Mouse (Mus musculus): ENCODE measurements around the gene U2af1. TPM values are rescaled to one million over a fixed set of nuclear protein-coding genes. Genes with fewer than 3 reads are reported as not detected.
A peak's percentile ranks its signal among the peaks of the same experiment; 100 is the strongest.

The U2af1 gene
- polyA plus RNA-seq, 1 experiment: 102 TPM

GRCm38 (mm10) chr17:31642913-31643312 is 15.8 kb downstream of the U2af1 start:
- Histone ChIP-seq H3K27ac (ENCODE audit: control insufficient read depth, insufficient read depth, low read length) (no peak overlapping the region), H3K4me1 (replicated peaks; ENCODE audit: control insufficient read depth, insufficient read depth, low read length) (no peaks in the 10 kb centered on the region; the same call in 1 of the 2 replicates), H3K4me3 (ENCODE audit: control insufficient read depth, insufficient read depth, low read length) (no peak overlapping the region), H3K36me3 (ENCODE audit: control insufficient read depth, insufficient read depth, low read length) (peaks cover 16% of the 10 kb centered on the region), H3K27me3 (ENCODE audit: control insufficient read depth, insufficient read depth, low read length) (no peaks in the 10 kb centered on the region)
- DNase-seq: no peak
- WGBS: 77% methylated on average over 4 of the region's 4 CpGs
- no peak for TF ChIP-seq POLR2A (IDR thresholded peaks at IDR 0.05; ENCODE audit: control insufficient read depth, extremely low read depth, insufficient read depth, low read length, poor library complexity)
- no peak for TF ChIP-seq CTCF (IDR thresholded peaks at IDR 0.05; ENCODE audit: borderline replicate concordance, control insufficient read depth, extremely low read depth, insufficient read depth, low read length, poor library complexity)

GRCm38 (mm10) chr17:31642331-31642730 is 16.4 kb downstream of the U2af1 start:
- peaks cover 10% of the 10 kb centered on the region for H3K36me3 ChIP-seq (ENCODE audit: control insufficient read depth, insufficient read depth, low read length)
- no peaks in the 10 kb centered on the region; the same call in 1 of the 2 replicates for H3K27me3 ChIP-seq (ENCODE audit: control insufficient read depth, insufficient read depth, low read length)
- 67% methylated on average over 8 of the region's 8 CpGs for WGBS

GRCm38 (mm10) chr17:31639651-31640050 is 19.0 kb downstream of the U2af1 start:
- Histone ChIP-seq H3K36me3 (ENCODE audit: control insufficient read depth, insufficient read depth, low read length) (no peaks in the 10 kb centered on the region), H3K4me3 (ENCODE audit: control insufficient read depth, insufficient read depth, low read length) (no peak overlapping the region), H3K27ac (ENCODE audit: control insufficient read depth, insufficient read depth, low read length) (no peak overlapping the region), H3K27me3 (ENCODE audit: control insufficient read depth, insufficient read depth, low read length) (peaks cover 9% of the 10 kb centered on the region; the same call in 1 of the 2 replicates), H3K4me1 (replicated peaks; ENCODE audit: control insufficient read depth, insufficient read depth, low read length) (peaks cover 13% of the 10 kb centered on the region)
- DNase-seq: no peak
- TF ChIP-seq POLR2A (IDR thresholded peaks at IDR 0.05; ENCODE audit: control insufficient read depth, extremely low read depth, insufficient read depth, low read length, poor library complexity) (no peak), CTCF (IDR thresholded peaks at IDR 0.05; ENCODE audit: borderline replicate concordance, control insufficient read depth, extremely low read depth, insufficient read depth, low read length, poor library complexity) (no peak)
- 77% methylated on average over 4 of the region's 4 CpGs for WGBS

More at GRCm38 (mm10) chr17:31642331-31642730, 16.4 kb downstream of the U2af1 start:
- no peak for TF ChIP-seq POLR2A (IDR thresholded peaks at IDR 0.05; ENCODE audit: control insufficient read depth, extremely low read depth, insufficient read depth, low read length, poor library complexity)
- TF ChIP-seq CTCF (IDR thresholded peaks at IDR 0.05; ENCODE audit: borderline replicate concordance, control insufficient read depth, extremely low read depth, insufficient read depth, low read length, poor library complexity): no peak
- no peak overlapping the region for H3K4me3 ChIP-seq (ENCODE audit: control insufficient read depth, insufficient read depth, low read length)
- H3K4me1 ChIP-seq (replicated peaks; ENCODE audit: control insufficient read depth, insufficient read depth, low read length): peaks cover 2% of the 10 kb centered on the region
- H3K27ac ChIP-seq (ENCODE audit: control insufficient read depth, insufficient read depth, low read length): no peak overlapping the region
- no peak for DNase-seq

- no peak overlapping the region for H3K4me3 ChIP-seq (ENCODE audit: control insufficient read depth, insufficient read depth, low read length)
- peaks cover 13% of the 10 kb centered on the region for H3K4me1 ChIP-seq (replicated peaks; ENCODE audit: control insufficient read depth, insufficient read depth, low read length)
- TF ChIP-seq POLR2A (IDR thresholded peaks at IDR 0.05; ENCODE audit: control insufficient read depth, extremely low read depth, insufficient read depth, low read length, poor library complexity) (no peak), CTCF (IDR thresholded peaks at IDR 0.05; ENCODE audit: borderline replicate concordance, control insufficient read depth, extremely low read depth, insufficient read depth, low read length, poor library complexity) (no peak)
- H3K36me3 ChIP-seq (ENCODE audit: control insufficient read depth, insufficient read depth, low read length): no peaks in the 10 kb centered on the region
- no peak overlapping the region for H3K27ac ChIP-seq (ENCODE audit: control insufficient read depth, insufficient read depth, low read length)
- peaks cover 9% of the 10 kb centered on the region; the same call in 1 of the 2 replicates for H3K27me3 ChIP-seq (ENCODE audit: control insufficient read depth, insufficient read depth, low read length)
- DNase-seq: no peak
- WGBS: 78% methylated on average over 9 of the region's 9 CpGs
Measured at GRCm38 (mm10) chr17:31637866-31638570, 20.7 kb downstream of the U2af1 start.

- Histone ChIP-seq H3K4me1 (replicated peaks; ENCODE audit: control insufficient read depth, insufficient read depth, low read length) (peaks cover 13% of the 10 kb centered on the region), H3K36me3 (ENCODE audit: control insufficient read depth, insufficient read depth, low read length) (no peaks in the 10 kb centered on the region), H3K27ac (ENCODE audit: control insufficient read depth, insufficient read depth, low read length) (no peak within 1 kb of the TSS), H3K27me3 (ENCODE audit: control insufficient read depth, insufficient read depth, low read length) (peaks cover 9% of the 10 kb centered on the region; the same call in 1 of the 2 replicates), H3K4me3 (ENCODE audit: control insufficient read depth, insufficient read depth, low read length) (peak within 1 kb of the TSS; percentile 53)
- TF ChIP-seq POLR2A (IDR thresholded peaks at IDR 0.05; ENCODE audit: control insufficient read depth, extremely low read depth, insufficient read depth, low read length, poor library complexity) (no peak), CTCF (IDR thresholded peaks at IDR 0.05; ENCODE audit: borderline replicate concordance, control insufficient read depth, extremely low read depth, insufficient read depth, low read length, poor library complexity) (no peak)
- peak; percentile 37 for DNase-seq
- WGBS: 8% methylated on average over 60 of the region's 61 CpGs
Measured at GRCm38 (mm10) chr17:31636942-31637811, 21.5 kb downstream of the U2af1 start, which contains the start of gene Cbs. TSS of gene Cbs (minus strand) at chr17:31637238.

- Histone ChIP-seq H3K4me1 (replicated peaks; ENCODE audit: control insufficient read depth, insufficient read depth, low read length) (peaks cover 13% of the 10 kb centered on the region), H3K36me3 (ENCODE audit: control insufficient read depth, insufficient read depth, low read length) (no peaks in the 10 kb centered on the region), H3K27ac (ENCODE audit: control insufficient read depth, insufficient read depth, low read length) (no peak overlapping the region), H3K4me3 (ENCODE audit: control insufficient read depth, insufficient read depth, low read length) (peak overlapping the region; percentile 53), H3K27me3 (ENCODE audit: control insufficient read depth, insufficient read depth, low read length) (peaks cover 9% of the 10 kb centered on the region; the same call in 1 of the 2 replicates)
- DNase-seq: no peak
- TF ChIP-seq CTCF (IDR thresholded peaks at IDR 0.05; ENCODE audit: borderline replicate concordance, control insufficient read depth, extremely low read depth, insufficient read depth, low read length, poor library complexity) (no peak), POLR2A (IDR thresholded peaks at IDR 0.05; ENCODE audit: control insufficient read depth, extremely low read depth, insufficient read depth, low read length, poor library complexity) (no peak)
- 18% methylated on average over 45 of the region's 45 CpGs for WGBS
Measured at GRCm38 (mm10) chr17:31636277-31636941, 22.3 kb downstream of the U2af1 start.

Measured in thymus, adult 2 months (tissue).